Mouse (Mus musculus) lung, postnatal 36 days (tissue): ENCODE measurements around the gene Csad.
"Not testable (repeated sequence)": the region's sequence is repeated elsewhere in the genome, so short reads cannot be mapped to it uniquely, and the experiment has no call there.

Experiments used
- DNase-seq: peaks from one replicate; pipeline ENCODE4 v3.0.0; 2022; ENCODE audit warnings: mixed read lengths

Gene Csad

DNA sequence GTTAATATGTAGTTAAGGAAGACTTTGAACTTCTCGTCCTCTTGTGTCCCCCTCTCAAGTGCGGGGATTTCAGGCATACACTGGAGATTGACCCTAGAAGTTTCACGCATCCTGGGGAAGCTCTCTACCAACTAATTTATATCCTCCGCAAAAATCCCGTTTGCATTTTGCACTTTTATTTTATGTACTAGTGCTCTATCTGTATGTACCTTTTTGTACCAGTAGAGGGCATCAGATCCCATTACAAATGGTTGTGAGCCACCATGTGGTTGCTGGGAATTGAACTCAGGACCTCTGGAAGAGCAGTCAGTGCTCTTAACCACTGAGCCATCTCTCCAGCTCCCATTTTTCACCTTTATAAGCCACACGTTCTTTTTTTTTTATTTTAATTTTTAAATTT is 49.5 kb downstream of the Csad start:
- not testable (repeated sequence) for DNase-seq

DNA sequence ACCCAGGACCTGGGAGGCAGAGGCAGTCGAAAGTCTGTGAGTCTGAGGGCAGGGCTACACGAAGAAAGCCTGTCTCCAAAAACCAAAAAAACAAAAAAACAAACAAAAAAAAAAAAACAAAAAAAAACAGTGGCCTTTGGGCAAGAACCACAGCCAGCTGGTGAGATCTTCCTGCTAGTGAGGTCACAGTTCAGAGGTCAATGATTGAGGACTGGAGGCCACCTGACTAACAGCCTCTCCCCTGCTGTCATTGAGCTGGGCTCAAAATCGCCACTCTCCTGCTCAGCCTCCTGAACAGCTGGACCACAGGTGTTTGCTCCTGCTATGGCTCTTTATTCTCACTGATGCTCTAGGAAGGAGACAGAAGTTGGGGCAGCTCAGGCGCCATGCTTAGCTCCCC is 51.9 kb downstream of the Csad start:
- no peak for DNase-seq

DNA sequence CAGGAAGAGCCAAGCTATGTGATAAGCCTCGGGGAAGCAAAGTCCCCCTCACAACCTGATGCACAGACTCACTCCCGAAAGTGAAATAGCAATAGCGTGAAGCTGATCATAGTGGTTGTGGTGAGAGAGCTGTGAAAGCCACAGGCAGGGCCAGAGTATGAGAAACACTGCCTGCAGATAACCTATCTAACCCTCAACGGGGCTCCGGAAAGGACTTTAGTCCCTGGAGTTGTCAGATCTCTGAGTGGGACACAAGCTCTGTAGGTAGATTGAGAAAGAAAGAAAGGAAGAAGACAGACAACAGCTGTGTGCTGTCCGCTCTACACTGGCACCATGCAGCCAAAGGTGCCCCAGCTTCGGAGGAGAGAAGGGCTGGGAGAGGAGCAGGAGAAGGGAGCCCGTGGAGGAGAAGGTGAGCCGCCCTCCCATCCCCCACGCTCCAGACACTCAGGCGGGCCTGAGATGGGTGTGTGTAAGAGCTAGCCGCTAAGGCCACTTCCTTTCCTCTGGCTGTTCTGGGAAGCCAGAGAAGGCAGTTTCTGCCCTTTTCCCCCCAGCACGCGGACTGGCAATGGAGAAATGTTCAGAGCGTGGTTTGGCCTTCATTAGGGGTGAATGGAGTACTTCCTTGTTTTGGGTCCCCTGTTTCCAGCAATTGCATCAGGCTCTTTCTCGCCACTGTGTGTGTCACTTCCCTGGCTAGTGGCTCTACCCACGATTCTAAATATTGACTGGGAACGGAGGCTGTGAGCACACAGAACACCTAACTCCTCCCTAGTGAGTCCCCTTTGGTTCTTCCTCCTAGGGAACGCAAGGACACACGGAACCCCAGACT is 54.0 kb downstream of the Csad start, which contains the start of gene Soat2:
TSS of gene Soat2 (plus strand) at position 226 of the 835 bp plus-strand sequence.
- peak; percentile 72 for DNase-seq

DNA sequence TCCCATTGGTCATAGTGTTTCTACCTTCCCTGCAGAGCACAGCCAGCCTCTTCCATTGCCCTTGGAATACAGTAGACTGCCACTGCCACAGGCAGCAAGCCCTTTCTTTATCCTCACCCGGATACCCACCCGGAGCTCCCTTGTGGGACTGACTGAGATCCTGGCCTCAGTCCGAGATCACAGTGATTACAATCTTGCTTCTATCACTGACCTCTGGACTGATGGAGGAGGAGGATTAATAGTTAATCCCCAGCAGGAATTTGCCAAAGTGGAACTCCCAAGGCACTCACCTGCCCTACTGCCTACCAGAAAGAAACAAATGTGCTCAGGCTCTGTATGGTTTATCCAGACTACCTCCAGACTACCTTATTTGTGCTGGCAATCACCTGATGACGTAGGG is 55.0 kb downstream of the Csad start:
- no peak for DNase-seq

DNA sequence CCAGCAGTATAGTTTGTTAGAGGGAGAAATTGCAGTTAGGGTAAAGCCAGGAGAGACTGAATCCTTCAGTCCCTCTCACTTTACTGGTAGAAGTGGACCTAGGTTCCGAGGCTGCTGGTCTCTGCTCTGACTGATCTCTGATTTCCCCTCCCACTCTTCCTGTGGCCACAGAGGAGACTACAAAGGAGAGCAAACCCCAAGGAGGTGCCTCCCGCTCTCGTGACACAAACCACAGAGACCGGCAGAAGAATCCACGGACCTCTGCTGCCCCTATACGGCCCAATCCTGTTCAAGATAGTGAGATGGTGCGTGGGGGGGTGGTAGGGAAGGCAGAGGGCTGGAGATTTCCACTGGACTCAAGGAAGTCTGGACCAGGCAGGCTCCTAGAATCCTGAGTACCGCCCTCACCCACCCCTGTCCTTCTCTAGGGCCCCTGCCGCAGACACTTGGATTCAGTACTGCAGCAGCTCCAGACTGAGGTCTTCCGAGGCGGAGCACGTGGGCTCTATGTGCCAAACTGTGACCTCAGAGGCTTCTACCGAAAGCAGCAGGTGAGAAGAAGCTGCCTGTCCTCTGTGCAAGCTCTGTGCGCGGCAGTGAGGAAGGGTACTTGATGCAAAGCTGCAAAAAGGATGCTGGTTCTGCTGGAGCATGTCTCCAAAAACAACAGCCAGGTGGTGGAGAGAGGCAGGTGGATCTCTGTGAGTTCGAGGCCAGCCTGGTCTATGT is 56.7 kb downstream of the Csad start:
- DNase-seq: no peak

DNA sequence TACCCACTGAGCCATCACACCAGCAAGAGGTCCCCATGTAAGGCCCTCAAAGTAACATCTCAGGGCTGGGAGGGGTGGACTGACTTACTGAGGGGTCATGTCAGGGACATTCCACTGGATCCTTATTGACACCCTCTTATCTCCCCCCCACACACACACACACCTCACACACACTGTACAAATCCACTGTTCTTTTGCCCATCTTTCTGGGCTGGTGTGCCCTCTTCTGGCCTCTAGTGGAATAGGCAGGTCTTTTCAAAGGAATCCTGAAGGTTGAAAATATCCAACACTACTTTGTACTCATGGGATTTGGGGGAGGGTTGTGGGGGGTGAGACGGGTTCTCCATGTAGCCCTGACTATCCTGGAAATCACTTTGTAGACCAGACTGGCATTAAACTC is 57.6 kb downstream of the Csad start:
- DNase-seq: peak; percentile 77

DNA sequence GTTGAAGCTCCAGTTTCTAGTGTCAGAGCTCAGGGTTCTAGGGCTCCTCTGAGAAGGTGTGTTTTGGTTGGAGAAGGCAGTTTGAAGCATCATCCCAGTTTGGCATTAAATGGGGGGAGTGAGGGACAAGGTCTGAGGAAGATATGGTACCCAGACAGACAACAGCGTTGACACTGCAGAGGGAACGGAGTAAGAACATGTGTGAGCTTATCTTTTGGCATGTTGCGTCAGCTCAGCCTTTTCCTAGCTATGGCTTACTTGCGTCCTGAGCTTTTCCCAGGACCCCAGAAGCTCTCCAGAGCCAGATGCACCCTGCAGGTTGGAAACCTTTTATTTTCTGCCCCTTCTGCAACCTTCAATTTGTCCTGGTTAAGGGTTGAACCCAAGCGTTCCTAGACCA is 58.4 kb downstream of the Csad start:
- no peak for DNase-seq

DNA sequence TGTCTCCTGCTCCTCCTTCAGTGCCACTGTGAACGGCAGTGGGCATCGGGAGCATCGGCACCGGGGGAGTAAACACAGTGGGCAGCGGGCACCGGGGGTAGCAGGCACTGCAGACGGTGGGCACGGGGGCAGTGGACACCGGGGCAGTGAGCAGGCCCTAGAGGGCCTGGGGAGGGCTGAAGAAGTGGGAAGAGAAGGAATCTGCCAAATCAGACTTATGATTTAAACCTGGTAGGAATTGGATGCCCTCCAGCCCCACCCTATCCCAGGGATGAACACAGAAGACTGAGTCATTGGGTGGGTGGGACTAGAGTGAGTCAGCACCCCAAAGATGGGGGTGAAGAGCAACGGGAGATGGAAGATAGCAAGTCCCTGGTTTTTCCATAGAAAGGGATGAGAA is 59.2 kb downstream of the Csad start:
- DNase-seq: peak; percentile 41

DNA sequence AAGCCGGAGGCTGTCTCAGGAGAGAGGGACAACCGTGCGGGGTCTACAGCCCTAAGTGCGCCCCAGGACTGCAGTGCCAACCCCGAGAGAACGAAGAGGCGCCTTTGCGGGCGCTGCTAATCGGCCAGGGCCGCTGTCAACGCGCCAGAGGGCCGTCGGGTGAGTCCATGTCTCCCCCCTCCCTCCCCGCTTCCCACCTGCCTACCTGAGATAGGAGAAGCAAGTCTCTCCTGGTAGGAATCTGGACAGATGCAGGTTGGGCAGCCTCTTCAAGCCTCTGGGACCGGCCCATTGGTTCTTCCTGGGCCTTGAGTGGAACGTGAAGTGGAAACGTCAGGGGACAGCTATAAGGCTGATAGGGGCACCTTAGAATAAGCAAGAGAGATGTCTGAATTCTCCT is 59.8 kb downstream of the Csad start:
- no peak for DNase-seq

DNA sequence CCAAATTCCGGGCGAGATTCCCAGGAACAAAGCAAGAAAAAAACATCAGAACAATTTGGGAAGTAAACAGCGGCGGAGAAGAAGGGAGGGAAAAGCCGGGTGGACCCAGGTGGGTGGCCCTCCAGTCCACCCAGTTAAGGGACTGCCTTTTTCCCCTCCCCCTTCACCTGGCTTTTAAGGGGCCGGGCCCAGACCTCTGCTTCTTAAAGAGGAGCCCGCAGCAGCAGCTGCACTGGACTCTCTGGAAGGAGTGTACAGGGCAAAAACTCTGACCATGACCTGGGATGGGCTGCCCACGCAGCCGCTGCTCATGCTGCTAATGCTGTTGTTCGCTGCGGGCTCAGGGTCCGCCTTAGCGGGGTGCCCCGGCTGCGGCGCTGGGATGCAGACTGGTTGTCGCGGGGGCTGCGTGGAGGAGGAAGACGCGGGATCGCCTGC is 60.2 kb downstream of the Csad start, which contains the start of gene Igfbp6:
TSS of gene Igfbp6 (plus strand) at position 89 of the 438 bp plus-strand sequence.
- DNase-seq: peak; percentile 50

DNA sequence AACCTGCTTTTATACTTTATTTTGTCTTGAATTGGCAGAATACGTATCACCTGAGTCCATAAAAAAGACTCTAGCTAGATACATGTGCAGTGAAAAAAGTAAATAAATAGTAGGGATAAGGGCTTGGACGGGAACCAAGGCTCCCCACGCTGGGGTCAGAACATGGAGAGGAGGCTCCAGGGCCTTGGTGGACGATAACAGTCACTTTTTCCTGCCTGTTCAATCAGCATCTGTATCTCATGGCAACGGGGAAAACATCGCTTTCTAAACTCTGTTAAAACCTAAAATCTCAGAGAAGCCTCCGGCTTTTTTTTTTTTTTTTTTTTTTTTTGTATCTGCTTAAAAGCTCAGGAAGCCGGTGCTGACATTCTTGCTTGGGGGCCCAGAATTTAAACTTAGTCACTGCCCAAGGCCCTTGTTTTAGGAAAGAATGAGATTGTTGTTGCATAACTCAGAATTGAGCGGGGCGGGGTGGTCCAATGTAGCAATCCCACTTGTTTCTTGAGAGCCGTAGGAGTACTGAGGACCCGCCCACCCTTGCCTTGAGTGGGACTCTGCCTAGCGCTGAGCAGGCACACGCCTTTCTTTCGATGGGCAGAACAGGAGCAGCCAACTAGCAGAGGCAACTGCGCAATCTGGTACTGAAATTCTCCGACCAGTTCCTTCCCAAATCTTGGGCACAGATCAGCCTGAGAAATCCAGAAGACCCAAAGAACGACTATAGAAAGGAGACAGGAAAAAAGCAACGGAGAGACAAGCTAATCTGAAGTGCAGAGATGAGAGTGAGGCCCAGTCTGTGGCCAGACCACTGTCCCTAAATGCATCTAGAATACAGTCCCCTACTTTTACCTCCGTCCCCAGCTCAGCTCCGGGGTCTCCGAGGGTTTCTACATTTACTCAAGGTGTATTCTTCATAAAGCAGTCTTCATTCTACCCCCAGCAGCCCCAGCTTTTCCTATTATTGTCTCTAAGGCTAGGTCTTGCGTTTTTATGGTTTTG is 61.3 kb downstream of the Csad start:
- DNase-seq: peak; percentile 96

DNA sequence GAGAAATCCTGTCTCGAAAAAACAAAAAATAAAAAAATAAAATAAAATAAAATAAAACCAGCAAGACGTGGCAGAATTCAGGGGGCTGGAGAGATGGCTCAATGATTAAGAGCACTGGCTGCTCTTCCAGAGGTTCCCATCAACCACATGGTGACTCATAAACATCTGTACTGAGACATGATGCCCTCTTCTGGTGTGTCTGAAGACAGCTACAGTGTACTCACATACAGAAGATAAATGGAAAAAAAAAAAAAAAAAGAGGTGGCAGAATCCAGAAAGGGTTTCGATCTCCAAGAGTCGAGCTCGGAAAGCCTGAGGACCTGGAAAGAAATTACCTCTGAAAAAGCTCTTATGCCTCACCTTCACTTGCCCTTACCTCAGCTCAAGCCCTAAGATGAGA is 63.4 kb downstream of the Csad start:
- no peak for DNase-seq

DNA sequence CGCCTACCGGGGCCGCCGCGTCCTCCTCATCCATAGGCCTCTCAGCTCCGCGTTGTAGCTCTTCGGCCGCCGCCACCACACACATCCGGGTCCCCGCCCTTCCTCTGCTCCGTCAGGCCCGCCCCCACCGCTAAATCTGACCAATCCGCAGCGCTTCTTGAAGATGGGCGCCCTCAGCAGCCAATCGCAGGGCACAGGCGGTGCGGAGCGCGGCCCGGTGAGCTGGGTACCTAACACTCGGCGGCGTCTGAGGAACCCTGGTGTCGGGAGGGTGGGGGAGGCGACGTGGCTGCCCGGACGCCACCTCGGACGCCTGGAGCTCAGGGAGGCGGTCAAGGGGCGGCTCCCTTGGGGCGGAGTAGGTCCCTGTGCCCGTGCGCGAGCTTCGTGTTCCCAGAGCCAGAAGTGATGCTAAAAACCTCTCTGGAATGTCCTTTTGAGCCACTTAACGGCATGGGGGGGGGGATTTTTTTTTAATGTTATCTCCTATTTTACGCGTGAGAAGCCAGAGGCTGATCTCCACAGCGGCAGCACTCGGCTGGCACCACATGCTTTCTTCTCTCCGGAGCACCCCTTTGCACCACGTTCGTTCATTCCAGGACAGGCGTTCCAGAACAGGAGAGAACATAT is 68.3 kb downstream of the Csad start, which contains the start of gene Spryd3:
TSS of gene Spryd3 (minus strand) at position 106 of the 630 bp plus-strand sequence.
- peak; percentile 97 for DNase-seq

DNA sequence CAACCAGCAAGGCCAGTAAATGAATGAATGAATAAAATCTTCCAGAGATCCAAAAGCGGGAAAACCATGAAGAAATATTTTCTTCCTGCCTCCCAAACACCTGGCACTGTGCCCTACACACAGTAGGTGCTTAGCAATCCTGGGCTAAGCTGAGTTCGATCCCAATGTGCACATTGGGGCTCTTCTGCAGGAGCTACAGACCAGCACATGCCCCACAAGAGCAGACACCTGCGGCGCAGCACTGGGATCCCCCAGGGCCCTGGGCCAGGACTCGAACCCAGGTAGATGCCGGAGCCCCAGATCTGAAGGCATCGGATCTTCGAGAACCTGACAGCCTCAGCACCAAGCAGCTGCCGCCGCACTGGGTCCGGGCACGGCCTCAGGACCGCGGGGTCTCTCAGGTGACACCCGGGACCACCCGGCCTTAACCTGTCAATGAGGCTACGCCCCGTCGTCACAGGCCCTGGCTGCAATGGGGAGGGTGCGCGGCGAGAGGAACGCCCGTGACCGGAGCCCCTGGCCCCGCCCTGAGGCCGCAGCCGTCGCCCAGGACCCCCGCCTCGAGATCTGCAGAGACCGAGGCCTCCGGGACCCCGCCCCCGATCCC is 68.9 kb downstream of the Csad start:
- DNase-seq: no peak

DNA sequence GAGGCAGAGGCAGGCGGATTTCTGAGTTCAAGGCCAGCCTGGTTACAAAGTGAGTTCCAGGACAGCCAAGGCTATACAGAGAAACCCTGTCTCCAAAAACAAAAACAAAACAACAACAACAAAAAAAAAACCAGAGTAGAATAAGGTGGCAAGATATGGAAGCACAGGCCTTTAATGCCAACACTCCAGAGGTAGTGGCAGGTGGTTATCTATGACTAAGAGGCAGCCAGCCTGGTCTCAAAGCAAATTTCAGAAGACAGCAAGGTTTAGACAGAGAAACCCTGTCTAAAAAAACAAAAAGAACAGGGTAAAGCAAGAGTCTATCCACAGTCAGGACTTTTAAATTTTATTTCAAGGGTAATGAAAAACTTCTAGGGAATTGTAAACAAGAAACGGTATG is 69.8 kb downstream of the Csad start:
- no peak for DNase-seq

DNA sequence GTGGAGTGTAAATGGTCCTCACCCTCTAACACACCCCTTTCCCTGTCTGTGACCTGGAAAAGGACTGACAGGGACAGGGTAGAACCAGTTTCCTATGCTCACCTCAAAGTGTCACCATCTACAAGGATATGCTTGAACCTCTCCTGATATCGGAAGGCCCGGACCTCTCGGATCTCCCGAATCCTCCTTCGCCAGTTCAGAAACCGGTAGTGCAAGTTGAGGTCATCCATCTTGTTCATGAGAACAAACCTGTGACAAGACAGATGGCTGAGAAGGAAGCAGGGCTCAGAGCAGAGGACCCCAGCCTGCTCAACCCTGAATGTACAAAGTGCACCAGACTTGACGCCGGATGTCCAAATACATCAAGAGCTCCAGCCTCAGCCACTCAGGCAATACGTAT is 71.2 kb downstream of the Csad start:
- no peak for DNase-seq
